Mouse (Mus musculus) lung, adult 2 months (tissue): Measurements from ENCODE around the gene 1700123O20Rik.

ENCODE experiments used
- CTCF ChIP-seq: fragments of 200-500 bp; IDR thresholded peaks from 2 replicates; pipeline ENCODE4 v1.5.1; 2011; ENCODE audit warnings: mild to moderate bottlenecking, low read length, control low read depth; ENCODE audit not compliant: insufficient read depth
- POLR2A ChIP-seq: fragments of 200-500 bp; IDR thresholded peaks from 2 replicates; pipeline ENCODE4 v1.6.1; 2011; ENCODE audit warnings: low read depth, mild to moderate bottlenecking, control low read depth, low read length, borderline replicate concordance; ENCODE audit errors: extremely low read depth

GRCm38 (mm10) chr14:54714617-54715081 lies 28.6 kb downstream of the 1700123O20Rik start:
- TF ChIP-seq POLR2A: no peak
- TF ChIP-seq CTCF: no peak
